Mouse (Mus musculus) CH12.LX (cell line): ENCODE data around the gene Tomm40. TPM values are rescaled to one million over a fixed set of nuclear protein-coding genes. Genes with fewer than 3 reads are reported as not detected.

Experiments
- DNase-seq: peaks from one replicate; pipeline ENCODE4 v3.0.0-alpha.2; 2013; ENCODE audit errors: extremely low read depth
- H3K27ac ChIP-seq: 2 replicates; pipeline ENCODE4 v1.5.1; 2012; ENCODE audit warnings: low read depth, mild to moderate bottlenecking, control low read depth, moderate library complexity; ENCODE audit not compliant: insufficient read depth
- H3K27me3 ChIP-seq: replicated peaks from 2 replicates; pipeline ENCODE3; 2012; ENCODE audit warnings: inconsistent platforms
- H3K36me3 ChIP-seq, 2 experiments: replicated peaks in 1 of 2; 2 replicates each; pipeline versions ENCODE3 to v1.6.1; 2012; ENCODE audit warnings: inconsistent platforms in 1 of 2, low read length in 1 of 2, mild to moderate bottlenecking in 1 of 2, mixed read lengths in 1 of 2, moderate library complexity in 1 of 2; ENCODE audit not compliant: control insufficient read depth in 1 of 2, insufficient read depth in 1 of 2
- H3K4me1 ChIP-seq, 2 experiments: 2 replicates each; pipeline ENCODE4 v1.6.1; 2012; ENCODE audit warnings: inconsistent platforms in 1 of 2, moderate library complexity in 1 of 2; ENCODE audit not compliant: insufficient read depth in 2 of 2, control insufficient read depth in 1 of 2
- H3K4me2 ChIP-seq: 2 replicates; pipeline ENCODE4 v1.6.1; 2012; ENCODE audit warnings: low read depth, mild to moderate bottlenecking, control low read depth; ENCODE audit not compliant: poor library complexity, insufficient read depth, severe bottlenecking
- H3K4me3 ChIP-seq, 3 experiments: fragments of 150-350 bp in 1 of 3; sonication (generic) in 1 of 3; replicated peaks in 1 of 3; 2 replicates each; pipeline versions ENCODE3 to v1.5.1; 2011 to 2012; ENCODE audit warnings: low read depth in 2 of 3, low read length in 2 of 3, mild to moderate bottlenecking in 2 of 3, moderate library complexity in 2 of 3, control low read depth in 1 of 3, improper control_type of control experiment in 1 of 3, inconsistent platforms in 1 of 3, mixed read lengths in 1 of 3; ENCODE audit not compliant: poor library complexity in 1 of 3
- H3K79me2 ChIP-seq: replicated peaks from 2 replicates; pipeline ENCODE4 v1.6.1; 2012; ENCODE audit warnings: mild to moderate bottlenecking, moderate library complexity; ENCODE audit not compliant: control insufficient read depth, poor library complexity, insufficient read depth, severe bottlenecking; ENCODE audit errors: extremely low read depth
- H3K9ac ChIP-seq: 2 replicates; pipeline ENCODE4 v1.6.1; 2012; ENCODE audit warnings: low read depth, mild to moderate bottlenecking, control low read depth, moderate library complexity; ENCODE audit not compliant: insufficient read depth
- H3K9me3 ChIP-seq: replicated peaks from 2 replicates; pipeline ENCODE3; 2012; ENCODE audit warnings: low read length, inconsistent platforms, mixed read lengths
- BHLHE40 ChIP-seq: IDR thresholded peaks from 2 replicates; pipeline ENCODE4 v1.6.1; 2011; ENCODE audit warnings: mild to moderate bottlenecking, low read depth, low read length, improper control_type of control experiment
- CHD1 ChIP-seq: IDR thresholded peaks from 2 replicates; pipeline ENCODE4 v1.6.1; 2012; ENCODE audit warnings: low read depth, low read length, improper control_type of control experiment, inconsistent platforms
- CHD2 ChIP-seq: IDR thresholded peaks from 2 replicates; pipeline ENCODE4 v1.6.1; 2011; ENCODE audit warnings: low read length, improper control_type of control experiment
- CTCF ChIP-seq, 2 experiments: IDR thresholded peaks in 1 of 2; conservative IDR thresholded peaks in 1 of 2; 2 replicates each; pipeline ENCODE4 v1.5.1; 2011 to 2012; ENCODE audit warnings: low read depth in 2 of 2, low read length in 2 of 2, improper control_type of control experiment in 1 of 2, inconsistent platforms in 1 of 2, mild to moderate bottlenecking in 1 of 2, moderate library complexity in 1 of 2
- ELF1 ChIP-seq: IDR thresholded peaks from 2 replicates; pipeline ENCODE4 v1.6.1; 2014; ENCODE audit warnings: low read depth, mild to moderate bottlenecking, inconsistent platforms, low read length, improper control_type of control experiment
- EP300 ChIP-seq: IDR thresholded peaks from 2 replicates; pipeline ENCODE4 v1.6.1; 2011; ENCODE audit warnings: low read length, improper control_type of control experiment
- ETS1 ChIP-seq: conservative IDR thresholded peaks from 2 replicates; pipeline ENCODE4 v1.6.1; 2012; ENCODE audit warnings: low read depth, mild to moderate bottlenecking, inconsistent platforms, low read length, improper control_type of control experiment, moderate library complexity
- HCFC1 ChIP-seq: IDR thresholded peaks from 2 replicates; pipeline ENCODE4 v1.6.1; 2012; ENCODE audit warnings: low read depth, mild to moderate bottlenecking, inconsistent platforms, low read length, improper control_type of control experiment
- IRF4 ChIP-seq: IDR thresholded peaks from 2 replicates; pipeline ENCODE4 v1.6.1; 2014; ENCODE audit warnings: low read depth, mild to moderate bottlenecking, inconsistent platforms, low read length, improper control_type of control experiment
- JUN ChIP-seq: IDR thresholded peaks from 2 replicates; pipeline ENCODE4 v1.6.1; 2011; ENCODE audit warnings: low read depth, mild to moderate bottlenecking, low read length, improper control_type of control experiment, moderate library complexity; ENCODE audit not compliant: insufficient read depth
- KAT2A ChIP-seq: IDR thresholded peaks from 2 replicates; pipeline ENCODE4 v1.6.1; 2012; ENCODE audit warnings: low read length, improper control_type of control experiment, inconsistent platforms; ENCODE audit not compliant: insufficient replicate concordance
- MAFK ChIP-seq: IDR thresholded peaks from 2 replicates; pipeline ENCODE4 v1.6.1; 2011; ENCODE audit warnings: low read length, improper control_type of control experiment; ENCODE audit not compliant: insufficient replicate concordance
- MAX ChIP-seq: IDR thresholded peaks from 2 replicates; pipeline ENCODE4 v1.6.1; 2011; ENCODE audit warnings: low read length, improper control_type of control experiment
- MEF2A ChIP-seq: IDR thresholded peaks from 2 replicates; pipeline ENCODE4 v1.6.1; 2014; ENCODE audit warnings: low read depth, mild to moderate bottlenecking, inconsistent platforms, low read length, improper control_type of control experiment, borderline replicate concordance
- MXI1 ChIP-seq: IDR thresholded peaks from 2 replicates; pipeline ENCODE4 v1.6.1; 2011; ENCODE audit warnings: mild to moderate bottlenecking, low read depth, low read length, improper control_type of control experiment
- MYC ChIP-seq: IDR thresholded peaks from 2 replicates; pipeline ENCODE4 v1.6.1; 2011; ENCODE audit warnings: low read depth, mild to moderate bottlenecking, improper control_type of control experiment, low read length
- NELFE ChIP-seq: IDR thresholded peaks from 2 replicates; pipeline ENCODE4 v1.6.1; 2011; ENCODE audit warnings: low read depth, low read length, improper control_type of control experiment
- NRF1 ChIP-seq: IDR thresholded peaks from 2 replicates; pipeline ENCODE4 v1.6.1; 2014; ENCODE audit warnings: low read depth, mild to moderate bottlenecking, inconsistent platforms, low read length, improper control_type of control experiment, moderate library complexity
- PAX5 ChIP-seq: IDR thresholded peaks from 2 replicates; pipeline ENCODE4 v1.6.1; 2012; ENCODE audit warnings: low read length, inconsistent platforms, mixed read lengths
- POLR2AphosphoS2 ChIP-seq: IDR thresholded peaks from 2 replicates; pipeline ENCODE4 v1.6.1; 2011; ENCODE audit warnings: low read depth, low read length, improper control_type of control experiment
- RAD21 ChIP-seq: IDR thresholded peaks from 2 replicates; pipeline ENCODE4 v1.6.1; 2011; ENCODE audit warnings: low read depth, mild to moderate bottlenecking, low read length, improper control_type of control experiment, moderate library complexity
- RCOR1 ChIP-seq: conservative IDR thresholded peaks from 2 replicates; pipeline ENCODE4 v1.6.1; 2012; ENCODE audit warnings: low read depth, mild to moderate bottlenecking, inconsistent platforms, low read length, improper control_type of control experiment
- SIN3A ChIP-seq: IDR thresholded peaks from 2 replicates; pipeline ENCODE4 v1.6.1; 2012; ENCODE audit warnings: low read length, improper control_type of control experiment, inconsistent platforms
- TBP ChIP-seq: conservative IDR thresholded peaks from 2 replicates; pipeline ENCODE4 v1.6.1; 2011; ENCODE audit warnings: low read depth, low read length, improper control_type of control experiment
- TCF12 ChIP-seq: IDR thresholded peaks from 2 replicates; pipeline ENCODE4 v1.6.1; 2014; ENCODE audit warnings: low read depth, mild to moderate bottlenecking, inconsistent platforms, low read length, improper control_type of control experiment
- UBTF ChIP-seq: IDR thresholded peaks from 2 replicates; pipeline ENCODE4 v1.6.1; 2012; ENCODE audit warnings: low read depth, mild to moderate bottlenecking, inconsistent platforms, low read length, improper control_type of control experiment, moderate library complexity
- USF1 ChIP-seq: IDR thresholded peaks from 2 replicates; pipeline ENCODE4 v1.6.1; 2014; ENCODE audit warnings: low read depth, mild to moderate bottlenecking, inconsistent platforms, low read length, improper control_type of control experiment
- USF2 ChIP-seq: conservative IDR thresholded peaks from 2 replicates; pipeline ENCODE4 v1.6.1; 2011; ENCODE audit warnings: low read depth, low read length, improper control_type of control experiment
- ZC3H11A ChIP-seq: IDR thresholded peaks from 2 replicates; pipeline ENCODE4 v1.6.1; 2012; ENCODE audit warnings: low read depth, mild to moderate bottlenecking, inconsistent platforms, low read length, improper control_type of control experiment
- ZMIZ1 ChIP-seq: IDR thresholded peaks from 2 replicates; pipeline ENCODE4 v1.6.1; 2012; ENCODE audit warnings: low read depth, mild to moderate bottlenecking, inconsistent platforms, low read length, improper control_type of control experiment
- ZNF384 ChIP-seq: IDR thresholded peaks from 2 replicates; pipeline ENCODE4 v1.6.1; 2012; ENCODE audit warnings: low read depth, low read length, improper control_type of control experiment, inconsistent platforms
- dilution Hi-C: fragments of 300-500 bp; cut with MboI; formaldehyde crosslinking; loops from 2 replicates; pipeline ENCODE4 v1.14.3; 2020; ENCODE audit warnings: low sequenced_read_pairs; ENCODE audit not compliant: extremely low pct_unique_long_range_greater_than_20kb, extremely low pct_ligation_motif_present
- in situ Hi-C: fragments of 300-500 bp; cut with MboI; formaldehyde crosslinking; loops from 3 replicates; pipeline ENCODE4 v1.14.3; 2019; ENCODE audit warnings: low sequenced_read_pairs, low pct_ligation_motif_present, low pct_unique_long_range_greater_than_20kb, mixed read lengths
- polyA plus RNA-seq: library from polyadenylated mRNA; unstranded; fragments of >175 nt; gene quantifications from 2 replicates; pipeline ENCODE4 v1.2.1, GENCODE M21; 2012; ENCODE audit warnings: low read depth; ENCODE audit not compliant: insufficient read length
- total RNA-seq, 2 experiments: library from RNA; depleted of rRNA; stranded (reverse); fragments of 300-350 nt in 1 of 2; fragments of >200 nt in 1 of 2; gene quantifications; 2 replicates each; pipeline ENCODE4 v1.2.3; 2012 to 2014

The Tomm40 gene
- total and polyA plus RNA-seq, 3 experiments = 115 to 221 (median 179) TPM

- TF ChIP-seq RAD21 (peak; percentile 88), CHD1 (no peak), NELFE (no peak; the same call in 1 of the 2 replicates), TBP (no peak), NRF1 (no peak), ZC3H11A (no peak), MEF2A (no peak), KAT2A (no peak), ZNF384 (peak; percentile 93), UBTF (no peak), MXI1 (no peak), SIN3A (no peak), MYC (no peak; the same call in 1 of the 2 replicates), MAFK (no peak)
Measured at GRCm38 (mm10) chr7:19668947-19669721, 46.1 kb downstream of the Tomm40 start (continued).

- H3K79me2 ChIP-seq = peaks cover 22% of the 10 kb centered on the region
- H3K27me3 ChIP-seq = peaks cover 2% of the 10 kb centered on the region
- H3K9me3 ChIP-seq = no peaks in the 10 kb centered on the region
- H3K36me3 ChIP-seq = peaks cover 5% of the 10 kb centered on the region in 2 experiments
- peak; percentile 52 for DNase-seq
- H3K27ac ChIP-seq = peak overlapping the region; percentile 72
- no peak for TF ChIP-seq RAD21
- no peak for TF ChIP-seq PAX5
- peak; percentile 50; the same call in 1 of the 2 replicates for TF ChIP-seq CHD2
- peak; percentile 79 for TF ChIP-seq ELF1
- TF ChIP-seq NRF1 = no peak
- peak; percentile 91 for TF ChIP-seq IRF4
- 0 out of 2 replicates have a peak, but pooled peaks have one; percentile 67 for TF ChIP-seq RCOR1
- no peak for TF ChIP-seq USF1
- no peak for TF ChIP-seq USF2
- TF ChIP-seq TCF12 = 0 out of 2 replicates have a peak, but pooled peaks have one; percentile 31
- TF ChIP-seq MEF2A = no peak; the same call in 1 of the 2 replicates
- TF ChIP-seq TBP = 0 out of 2 replicates have a peak, but pooled peaks have one; percentile 37
- no peak for TF ChIP-seq BHLHE40
- TF ChIP-seq UBTF = no peak
- TF ChIP-seq HCFC1 = 0 out of 2 replicates have a peak, but pooled peaks have one; percentile 22
- no peak for TF ChIP-seq KAT2A
- TF ChIP-seq ETS1 = no peak
- peak; percentile 50; the same call in 1 of the 2 replicates for TF ChIP-seq MAX
- no peak; the same call in 1 of the 2 replicates for TF ChIP-seq MYC
- TF ChIP-seq POLR2AphosphoS2 = no peak
- no peak for TF ChIP-seq JUN
- no peak for TF ChIP-seq CTCF (conservative IDR thresholded peaks at IDR 0.05 in 1 of 2, IDR thresholded peaks at IDR 0.05 in 1 of 2; ENCODE audit: low read depth in 2 of 2, low read length in 2 of 2)
- no peak for TF ChIP-seq ZMIZ1
- no peak for TF ChIP-seq CHD1
- no peak for TF ChIP-seq SIN3A
- peak; percentile 45; the same call in 1 of the 2 replicates for TF ChIP-seq MAFK
- peak; percentile 26; the same call in 1 of the 2 replicates for TF ChIP-seq NELFE
- TF ChIP-seq EP300 = peak; percentile 87
- TF ChIP-seq, all 38 proteins: peak for 11
- dilution Hi-C loops = no loop called here
- H3K9ac ChIP-seq = no peak overlapping the region
- H3K4me3 ChIP-seq = no peak overlapping the region
- peaks cover 14 to 45% of the 10 kb centered on the region in 2 experiments; a peak in 3 of 4 replicates for H3K4me1 ChIP-seq
- no peak overlapping the region for H3K4me2 ChIP-seq
- in situ Hi-C loops = loop anchor here (5.0 kb wide), 2 partner anchors 45 to 205 kb away; no protein-coding TSS in a partner anchor
Measured at GRCm38 (mm10) chr7:19667434-19667833, 47.8 kb downstream of the Tomm40 start.
